Mouse (Mus musculus) testis, adult 2 months (tissue): Measurements from ENCODE around the gene Cxcl14.

ENCODE experiments used
- CTCF ChIP-seq: fragments of 200-500 bp; IDR thresholded peaks from 2 replicates; pipeline ENCODE4 v1.5.1; 2012; ENCODE audit warnings: low read depth, mild to moderate bottlenecking, inconsistent platforms, low read length, moderate library complexity; ENCODE audit not compliant: control insufficient read depth, insufficient read depth, insufficient replicate concordance
- POLR2A ChIP-seq: fragments of 200-500 bp; IDR thresholded peaks from 2 replicates; pipeline ENCODE4 v1.6.1; 2012; ENCODE audit warnings: low read depth, mild to moderate bottlenecking, inconsistent platforms, low read length, moderate library complexity; ENCODE audit not compliant: control insufficient read depth

- TF ChIP-seq POLR2A = no peak
- no peak for TF ChIP-seq CTCF
Measured at GRCm38 (mm10) chr13:56251176-56251923, 45.0 kb downstream of the Cxcl14 start.
